Mouse (Mus musculus) ES-E14 (cell line): ENCODE measurements around the gene Myh6. TPM values are rescaled to one million over a fixed set of nuclear protein-coding genes. Genes with fewer than 3 reads are reported as not detected.

Source experiments
- DNase-seq: peaks from one replicate; pipeline ENCODE4 v3.0.0-alpha.2; 2013; ENCODE audit warnings: low read depth, low spot score
- H3K27ac ChIP-seq: 2 replicates; pipeline ENCODE4 v1.5.1; 2012; ENCODE audit warnings: low read depth, mild to moderate bottlenecking, low read length, moderate library complexity, mixed read lengths; ENCODE audit not compliant: poor library complexity, insufficient read depth, severe bottlenecking
- H3K36me3 ChIP-seq: 2 replicates; pipeline ENCODE4 v1.6.1; 2012; ENCODE audit warnings: mild to moderate bottlenecking, low read length, moderate library complexity, mixed read lengths; ENCODE audit not compliant: control insufficient read depth, poor library complexity, insufficient read depth, severe bottlenecking
- H3K4me1 ChIP-seq, 2 experiments: fragments of 150-350 bp in 1 of 2; sonication (generic) in 1 of 2; 2 replicates each; pipeline ENCODE4 v1.6.1; 2012; ENCODE audit warnings: low read length in 2 of 2, mild to moderate bottlenecking in 1 of 2, mixed read lengths in 1 of 2; ENCODE audit not compliant: control insufficient read depth in 2 of 2, insufficient read depth in 2 of 2, poor library complexity in 1 of 2
- H3K4me3 ChIP-seq, 2 experiments: fragments of 150-350 bp in 1 of 2; sonication (generic) in 1 of 2; 2 replicates each; pipeline ENCODE4 v1.5.1; 2012; ENCODE audit warnings: low read length in 2 of 2, low read depth in 1 of 2, mild to moderate bottlenecking in 1 of 2, mixed read lengths in 1 of 2; ENCODE audit not compliant: insufficient read depth in 1 of 2, poor library complexity in 1 of 2, severe bottlenecking in 1 of 2
- H3K9ac ChIP-seq: 2 replicates; pipeline ENCODE4 v1.6.1; 2012; ENCODE audit warnings: low read depth, mild to moderate bottlenecking, low read length, mixed read lengths; ENCODE audit not compliant: poor library complexity, insufficient read depth, severe bottlenecking
- H3K9me3 ChIP-seq: fragments of 150-350 bp; sonication (generic); 2 replicates; pipeline ENCODE4 v1.6.1; 2012; ENCODE audit warnings: low read depth, mild to moderate bottlenecking, low read length; ENCODE audit not compliant: control insufficient read depth, insufficient read depth
- CHD2 ChIP-seq: IDR thresholded peaks from 2 replicates; pipeline ENCODE4 v1.6.1; 2014; ENCODE audit warnings: mild to moderate bottlenecking, low read depth, low read length, inconsistent platforms
- HCFC1 ChIP-seq: IDR thresholded peaks from 2 replicates; pipeline ENCODE4 v1.6.1; 2012; ENCODE audit warnings: low read length, inconsistent platforms, borderline replicate concordance; ENCODE audit not compliant: insufficient read depth
- MAFK ChIP-seq: IDR thresholded peaks from 2 replicates; pipeline ENCODE4 v1.6.1; 2014; ENCODE audit warnings: mild to moderate bottlenecking, low read depth, low read length, inconsistent platforms; ENCODE audit not compliant: insufficient read depth
- ZC3H11A ChIP-seq: IDR thresholded peaks from 2 replicates; pipeline ENCODE4 v1.6.1; 2012; ENCODE audit warnings: low read depth, mild to moderate bottlenecking, inconsistent platforms, low read length, borderline replicate concordance
- ZNF384 ChIP-seq: IDR thresholded peaks from 2 replicates; pipeline ENCODE4 v1.6.1; 2012; ENCODE audit warnings: low read depth, low read length, inconsistent platforms
- in situ Hi-C, 2 experiments: fragments of 600-800 bp; cut with MboI; formaldehyde crosslinking; loops; one replicate each; pipeline ENCODE4 v1.15.1; 2025; ENCODE audit warnings: low sequenced_read_pairs in 2 of 2, inconsistent platforms in 1 of 2; ENCODE audit not compliant: unreplicated experiment in 2 of 2
- total RNA-seq: library from RNA; depleted of rRNA; stranded (reverse); fragments of 300-350 nt; gene quantifications from 2 replicates; pipeline ENCODE4 v1.2.3, GENCODE M21; 2012

Myh6 gene
- total RNA-seq, 1 experiment, result 7.1 TPM

DNA sequence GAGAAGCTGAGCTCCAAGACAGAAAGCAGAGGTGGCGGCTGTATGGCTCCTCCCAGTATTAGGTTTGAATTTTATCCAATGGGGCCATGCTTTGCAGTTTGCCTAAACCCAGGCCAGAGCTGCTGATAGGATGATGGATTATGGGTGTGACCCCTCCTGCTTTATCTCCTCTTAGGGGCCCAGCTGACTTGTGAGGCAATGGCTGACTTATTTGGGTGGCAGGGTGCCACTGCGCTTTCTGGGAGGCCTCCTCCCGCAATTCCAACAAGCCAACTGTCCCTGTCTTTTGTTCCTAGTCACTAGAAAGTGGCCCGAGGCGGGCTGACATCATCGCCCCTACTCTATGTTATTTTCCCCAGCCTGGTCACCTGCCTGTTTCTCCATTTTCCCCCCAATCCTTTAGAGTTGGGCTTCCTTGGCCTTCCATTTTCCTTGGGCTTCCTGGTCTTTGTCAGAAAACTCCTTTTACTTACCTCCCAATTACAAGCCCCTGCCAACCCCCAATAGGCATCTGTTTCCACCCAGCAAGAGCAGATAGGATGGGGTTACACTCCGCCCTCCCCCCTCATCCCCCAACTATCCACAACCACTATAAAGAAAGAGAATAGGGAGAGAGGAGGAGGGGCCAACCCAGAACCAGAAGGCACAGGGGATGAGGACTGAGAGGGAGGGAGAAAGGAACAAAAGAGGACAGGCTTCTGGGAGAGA lies 41.9 kb downstream of the Myh6 start:
- H3K36me3 ChIP-seq, result peaks cover 14% of the 10 kb centered on the region; the same call in 1 of the 2 replicates
- H3K4me3 ChIP-seq, result peak overlapping the region; percentile 81 to 83
- in situ Hi-C loops, result no loop called here
- H3K9ac ChIP-seq, result peak overlapping the region; percentile 90
- peak overlapping the region; percentile 70 for H3K27ac ChIP-seq
- DNase-seq, result peak; percentile 37
- H3K4me1 ChIP-seq, result peaks cover 10 to 11% of the 10 kb centered on the region in 2 experiments; a peak in 3 of 4 replicates
- no peaks in the 10 kb centered on the region for H3K9me3 ChIP-seq
- no peak for TF ChIP-seq ZC3H11A

- Histone ChIP-seq H3K9me3 (no peaks in the 10 kb centered on the region), H3K27ac (no peak overlapping the region), H3K9ac (no peak overlapping the region), H3K4me1 (peaks cover 3 to 4% of the 10 kb centered on the region in 2 experiments; a peak in 2 of 4 replicates), H3K4me3 (no peak overlapping the region), H3K36me3 (peaks cover 42% of the 10 kb centered on the region)
- in situ Hi-C loops, result no loop called here
- DNase-seq, result no peak
- TF ChIP-seq ZC3H11A (no peak), CHD2 (no peak), HCFC1 (no peak), MAFK (no peak), ZNF384 (no peak)
Measured at GRCm38 (mm10) chr14:54920076-54920685, 46.5 kb downstream of the Myh6 start.

DNA sequence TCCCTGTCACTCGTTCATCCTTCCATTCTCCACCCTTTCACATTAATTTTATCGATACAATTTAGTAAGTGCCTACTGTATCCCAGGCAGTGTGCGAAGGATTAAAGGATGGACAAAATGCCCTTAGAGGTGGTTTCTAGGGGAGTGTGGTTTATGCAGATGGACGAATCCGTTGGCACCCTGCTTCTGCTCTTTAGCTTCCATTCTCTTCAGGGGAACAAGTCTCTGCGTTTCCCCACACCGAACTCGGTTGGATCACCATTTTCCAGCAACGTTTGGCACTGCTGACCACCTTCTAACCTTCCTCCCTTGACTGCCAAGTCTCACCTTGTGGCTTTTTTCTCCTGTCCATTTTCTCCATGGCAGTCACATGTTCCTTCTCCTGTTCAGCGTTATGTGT lies 53.4 kb downstream of the Myh6 start:
- no peak for DNase-seq
- Histone ChIP-seq H3K9me3 (no peaks in the 10 kb centered on the region; the same call in 1 of the 2 replicates), H3K4me3 (peak overlapping the region; percentile 89 to 90; a peak in 3 of 4 replicates), H3K27ac (no peak overlapping the region), H3K4me1 (peaks cover 0 to 8% of the 10 kb centered on the region in 2 experiments; a peak in 2 of 4 replicates), H3K36me3 (peaks cover 16% of the 10 kb centered on the region), H3K9ac (no peak overlapping the region)
- no peak for TF ChIP-seq MAFK
- no peak for TF ChIP-seq ZNF384
- TF ChIP-seq CHD2, result no peak
- TF ChIP-seq ZC3H11A, result no peak
- no peak for TF ChIP-seq HCFC1
- in situ Hi-C loops, result no loop called here

DNA sequence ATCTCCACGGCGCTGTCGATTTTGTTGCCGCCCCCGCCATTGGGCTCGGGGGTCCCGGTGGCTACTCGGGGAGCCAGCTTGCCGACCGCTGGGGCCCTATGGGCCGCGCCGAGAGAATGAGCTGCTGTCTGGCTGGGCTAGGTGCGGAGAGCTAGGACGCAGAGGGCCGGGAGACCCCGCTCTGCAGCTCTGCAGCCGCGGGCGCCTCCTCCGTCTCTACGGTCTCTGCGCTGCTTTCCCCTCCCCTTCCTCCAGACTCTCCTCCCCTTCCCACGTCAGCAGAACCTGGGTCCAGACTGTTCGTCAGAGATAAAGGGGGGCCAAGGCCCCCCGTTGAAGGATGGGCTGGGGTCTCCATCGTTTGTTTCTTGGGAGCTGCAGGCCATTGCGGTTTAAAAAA lies 53.8 kb downstream of the Myh6 start, which contains the start of gene Slc22a17:
Gene Slc22a17 (minus strand): TSS at position 247 of the 400 bp plus-strand sequence.
- H3K27ac ChIP-seq, result no peak within 1 kb of the TSS
- H3K4me1 ChIP-seq, result peaks cover 0 to 8% of the 10 kb centered on the region in 2 experiments; a peak in 2 of 4 replicates
- peaks cover 18% of the 10 kb centered on the region for H3K36me3 ChIP-seq
- TF ChIP-seq ZNF384 (no peak), CHD2 (no peak), ZC3H11A (no peak), MAFK (no peak), HCFC1 (no peak)
- DNase-seq, result peak; percentile 43
- peak within 1 kb of the TSS; percentile 72 for H3K9ac ChIP-seq
- in situ Hi-C loops, result no loop called here
- peak within 1 kb of the TSS; percentile 89 to 90 for H3K4me3 ChIP-seq
- no peaks in the 10 kb centered on the region; the same call in 1 of the 2 replicates for H3K9me3 ChIP-seq
